Mouse (Mus musculus): ENCODE results near the gene Gfod1.
A peak's percentile ranks its signal among the peaks of the same experiment; 100 is the strongest.

Gfod1 gene

GRCm38 (mm10) chr13:43231965-43232860, 71.8 kb downstream of the Gfod1 start:
- DNase-seq (ENCODE audit: extremely low read depth, low read depth), result no peak

- DNase-seq (ENCODE audit: extremely low read depth, low read depth), result no peak
Measured at GRCm38 (mm10) chr13:43230842-43231241, 73.1 kb downstream of the Gfod1 start.

- DNase-seq (ENCODE audit: extremely low read depth, low read depth), result no peak
Measured at GRCm38 (mm10) chr13:43230238-43230637, 73.7 kb downstream of the Gfod1 start.

GRCm38 (mm10) chr13:43229767-43230166, 74.2 kb downstream of the Gfod1 start:
- DNase-seq (ENCODE audit: extremely low read depth, low read depth), result peak; percentile 69

GRCm38 (mm10) chr13:43228141-43228540, 75.8 kb downstream of the Gfod1 start:
- no peak for DNase-seq (ENCODE audit: extremely low read depth, low read depth)

GRCm38 (mm10) chr13:43226041-43226440, 77.9 kb downstream of the Gfod1 start:
- DNase-seq (ENCODE audit: extremely low read depth, low read depth), result no peak

- DNase-seq (ENCODE audit: extremely low read depth, low read depth), result no peak
Measured at GRCm38 (mm10) chr13:43225161-43225560, 78.8 kb downstream of the Gfod1 start.

GRCm38 (mm10) chr13:43222084-43222483, 81.9 kb downstream of the Gfod1 start:
- DNase-seq (ENCODE audit: extremely low read depth, low read depth), result no peak

GRCm38 (mm10) chr13:43221290-43221689, 82.7 kb downstream of the Gfod1 start:
- DNase-seq (ENCODE audit: extremely low read depth, low read depth), result no peak

GRCm38 (mm10) chr13:43220635-43221034, 83.3 kb downstream of the Gfod1 start:
- no peak for DNase-seq (ENCODE audit: extremely low read depth, low read depth)

GRCm38 (mm10) chr13:43218764-43219163, 85.2 kb downstream of the Gfod1 start:
- DNase-seq (ENCODE audit: extremely low read depth, low read depth), result no peak

GRCm38 (mm10) chr13:43218284-43218683, 85.7 kb downstream of the Gfod1 start:
- no peak for DNase-seq (ENCODE audit: extremely low read depth, low read depth)

GRCm38 (mm10) chr13:43217686-43218085, 86.3 kb downstream of the Gfod1 start:
- DNase-seq (ENCODE audit: extremely low read depth, low read depth), result no peak

- no peak for DNase-seq (ENCODE audit: extremely low read depth, low read depth)
Measured at GRCm38 (mm10) chr13:43217059-43217458, 86.9 kb downstream of the Gfod1 start.

- DNase-seq (ENCODE audit: extremely low read depth, low read depth), result no peak
Measured at GRCm38 (mm10) chr13:43215994-43216706, 87.8 kb downstream of the Gfod1 start.

GRCm38 (mm10) chr13:43215144-43215993, 88.6 kb downstream of the Gfod1 start:
- DNase-seq (ENCODE audit: extremely low read depth, low read depth), result peak; percentile 82

- DNase-seq (ENCODE audit: extremely low read depth, low read depth), result no peak
Measured at GRCm38 (mm10) chr13:43212338-43212737, 91.6 kb downstream of the Gfod1 start.

GRCm38 (mm10) chr13:43210956-43211355, 93.0 kb downstream of the Gfod1 start:
- no peak for DNase-seq (ENCODE audit: extremely low read depth, low read depth)

- peak; percentile 73 for DNase-seq (ENCODE audit: extremely low read depth, low read depth)
Measured at GRCm38 (mm10) chr13:43209560-43209959, 94.4 kb downstream of the Gfod1 start.

- DNase-seq (ENCODE audit: extremely low read depth, low read depth), result no peak
Measured at GRCm38 (mm10) chr13:43208914-43209439, 95.0 kb downstream of the Gfod1 start.

- no peak for DNase-seq (ENCODE audit: extremely low read depth, low read depth)
Measured at GRCm38 (mm10) chr13:43206118-43206683, 97.8 kb downstream of the Gfod1 start.
